Mouse (Mus musculus) cerebellum, adult 2 months (tissue): ENCODE results near the gene Lrrc8a. TPM values are rescaled to one million over a fixed set of nuclear protein-coding genes. Genes with fewer than 3 reads are reported as not detected.

Experiments
- DNase-seq, 2 experiments: peaks; one replicate each; pipeline ENCODE4 v3.0.0; 2021
- H3K27ac ChIP-seq: fragments of 200-500 bp; 2 replicates; pipeline ENCODE4 v1.5.1; 2012; ENCODE audit warnings: low read length, control low read depth, inconsistent platforms; ENCODE audit not compliant: insufficient read depth
- H3K27me3 ChIP-seq: fragments of 200-500 bp; 2 replicates; pipeline ENCODE4 v1.6.1; 2012; ENCODE audit warnings: inconsistent platforms, mild to moderate bottlenecking, low read length, moderate library complexity; ENCODE audit not compliant: control insufficient read depth, insufficient read depth
- H3K4me1 ChIP-seq: fragments of 200-500 bp; 2 replicates; pipeline ENCODE4 v1.6.1; 2011; ENCODE audit warnings: low read length; ENCODE audit not compliant: control insufficient read depth, insufficient read depth
- H3K4me3 ChIP-seq: fragments of 200-500 bp; replicated peaks from 2 replicates; pipeline ENCODE3; 2011; ENCODE audit warnings: mild to moderate bottlenecking, low read depth, low read length, control low read depth; ENCODE audit not compliant: insufficient read depth
- CTCF ChIP-seq: fragments of 200-500 bp; IDR thresholded peaks from 2 replicates; pipeline ENCODE4 v1.5.1; 2011; ENCODE audit warnings: low read depth, mild to moderate bottlenecking, control low read depth, low read length, moderate library complexity, borderline replicate concordance; ENCODE audit not compliant: insufficient read depth
- POLR2A ChIP-seq: fragments of 200-500 bp; IDR thresholded peaks from 2 replicates; pipeline ENCODE4 v1.6.1; 2011; ENCODE audit warnings: low read length, control low read depth, borderline replicate concordance; ENCODE audit not compliant: insufficient read depth
- WGBS: fragments of 180-500 bp; shearing (Covaris S2); methylation state at CpG from one replicate; pipeline ENCODE4 v1.1.7; 2018; 5-methylcytosine and 5-hydroxymethylcytosine counted together
- polyA plus RNA-seq: library from polyadenylated mRNA; depleted of rRNA; stranded (reverse); fragments of >200 nt; gene quantifications from 2 replicates; pipeline ENCODE4 v1.2.3, GENCODE M21; 2012

Gene Lrrc8a
- polyA plus RNA-seq, 1 experiment = 58.0 TPM

DNA sequence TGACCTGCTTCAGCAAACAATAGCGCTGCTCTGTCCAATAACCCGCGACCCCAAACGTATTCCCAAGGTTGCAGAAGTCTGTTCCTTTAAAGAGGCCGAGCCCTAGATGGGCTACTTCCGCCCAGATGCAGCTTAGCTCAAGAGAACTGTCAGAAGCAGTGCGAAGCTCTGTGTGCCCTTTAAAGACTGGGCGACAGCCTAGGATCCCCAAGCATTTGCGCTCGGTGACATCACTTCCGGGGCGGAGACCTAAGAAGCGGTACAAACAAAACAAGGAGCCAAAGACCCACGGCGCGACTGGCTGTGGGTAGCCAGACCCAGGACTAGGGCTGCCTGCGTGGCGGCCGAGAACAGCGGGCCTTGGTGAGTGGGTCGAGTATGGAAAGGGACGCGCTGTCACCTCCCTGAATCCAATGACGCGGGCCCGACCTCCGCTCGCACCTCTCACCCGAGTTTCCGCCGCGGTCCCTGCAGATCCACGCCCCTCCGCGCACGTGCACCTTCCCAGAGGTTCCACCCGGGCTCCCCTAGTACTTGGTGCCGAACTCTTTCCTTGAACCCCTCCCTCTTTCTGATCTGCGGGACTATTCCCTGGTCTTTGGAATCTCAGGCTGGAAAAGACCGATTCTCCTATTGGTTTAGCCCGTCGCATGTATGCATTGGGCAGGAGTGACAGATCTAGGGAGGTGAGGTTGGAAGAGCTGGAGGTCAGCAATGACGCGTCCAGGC is 31.7 kb upstream of the Lrrc8a start, which contains the start of gene Kyat1:
Gene Kyat1 (minus strand): TSS at position 219 of the 729 bp plus-strand sequence.
- WGBS = under 1% methylated on average over 44 of the region's 44 CpGs
- peak; percentile 90; the same call in 1 of the 2 replicates for TF ChIP-seq POLR2A
- TF ChIP-seq CTCF = no peak

GRCm38 (mm10) chr2:30207401-30207800 is 30.1 kb upstream of the Lrrc8a start:
- 85% methylated on average over 4 of the region's 4 CpGs for WGBS

More for the DNA sequence above, 31.7 kb upstream of the Lrrc8a start, which contains the start of gene Kyat1:
- Histone ChIP-seq H3K27ac (peak within 1 kb of the TSS; percentile 37; the same call in 1 of the 2 replicates), H3K4me3 (peak within 1 kb of the TSS; percentile 77), H3K27me3 (no peaks in the 10 kb centered on the region), H3K4me1 (peaks cover 11% of the 10 kb centered on the region)
- peak; percentile 94 for DNase-seq

GRCm38 (mm10) chr2:30207886-30208285 is 29.6 kb upstream of the Lrrc8a start:
- Histone ChIP-seq H3K4me1 (peaks cover 11% of the 10 kb centered on the region), H3K27ac (no peak overlapping the region), H3K4me3 (no peak overlapping the region), H3K27me3 (no peaks in the 10 kb centered on the region)
- no peak for TF ChIP-seq POLR2A
- TF ChIP-seq CTCF = no peak
- WGBS = 69% methylated on average over 5 of the region's 5 CpGs
- DNase-seq = no peak

More at GRCm38 (mm10) chr2:30207401-30207800, 30.1 kb upstream of the Lrrc8a start:
- TF ChIP-seq POLR2A = no peak
- DNase-seq = no peak
- peaks cover 11% of the 10 kb centered on the region for H3K4me1 ChIP-seq
- H3K4me3 ChIP-seq = no peak overlapping the region
- no peak overlapping the region for H3K27ac ChIP-seq
- no peaks in the 10 kb centered on the region for H3K27me3 ChIP-seq

DNA sequence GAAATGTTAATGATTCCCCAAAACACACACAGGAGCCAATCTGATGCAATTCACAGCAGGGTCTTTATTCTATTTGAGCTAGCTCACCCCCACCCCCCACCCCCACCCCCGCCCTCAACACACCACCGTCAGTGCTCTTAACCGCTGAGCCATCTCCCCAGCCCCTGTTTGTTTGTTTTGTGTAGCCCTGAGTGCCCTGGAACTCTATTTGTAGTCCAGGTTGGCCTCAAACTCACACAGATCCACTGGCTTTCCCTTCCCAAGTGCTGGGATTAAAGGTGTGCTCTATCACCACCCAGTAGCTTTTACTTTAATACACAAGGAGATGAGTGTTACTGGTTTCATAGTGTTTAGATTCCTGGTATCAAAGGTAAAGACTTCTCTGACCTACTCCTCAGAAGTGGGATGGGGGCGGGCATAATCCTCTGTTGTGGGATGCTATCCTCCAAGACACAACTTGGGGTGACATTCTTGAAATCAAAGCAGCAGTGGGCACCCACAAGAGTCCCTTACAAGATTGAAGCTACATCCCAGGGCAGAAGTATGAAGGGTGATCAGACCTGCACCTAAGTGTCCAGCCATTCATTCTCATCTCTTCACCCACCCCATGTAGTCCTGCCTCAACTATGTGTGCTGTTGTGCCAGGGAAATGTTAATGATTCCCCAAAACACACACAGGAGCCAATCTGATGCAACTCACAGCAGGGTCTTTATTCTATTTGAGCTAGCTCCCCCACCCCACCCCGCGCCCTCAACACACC is 25.9 kb upstream of the Lrrc8a start:
- no peak for DNase-seq
- H3K4me1 ChIP-seq = peaks cover under 1% of the 10 kb centered on the region; the same call in 1 of the 2 replicates
- no peaks in the 10 kb centered on the region for H3K27me3 ChIP-seq
- TF ChIP-seq CTCF (no peak), POLR2A (no peak)
- no peak overlapping the region for H3K4me3 ChIP-seq
- no peak overlapping the region for H3K27ac ChIP-seq
- WGBS = 71% methylated on average over 6 of the region's 6 CpGs

- TF ChIP-seq POLR2A (no peak), CTCF (no peak)
- no peak overlapping the region for H3K4me3 ChIP-seq
- no peak overlapping the region for H3K27ac ChIP-seq
- 76% methylated on average over 4 of the region's 4 CpGs for WGBS
- no peaks in the 10 kb centered on the region for H3K27me3 ChIP-seq
- no peaks in the 10 kb centered on the region for H3K4me1 ChIP-seq
- DNase-seq = no peak
Observed at GRCm38 (mm10) chr2:30212169-30212545, 25.4 kb upstream of the Lrrc8a start.

DNA sequence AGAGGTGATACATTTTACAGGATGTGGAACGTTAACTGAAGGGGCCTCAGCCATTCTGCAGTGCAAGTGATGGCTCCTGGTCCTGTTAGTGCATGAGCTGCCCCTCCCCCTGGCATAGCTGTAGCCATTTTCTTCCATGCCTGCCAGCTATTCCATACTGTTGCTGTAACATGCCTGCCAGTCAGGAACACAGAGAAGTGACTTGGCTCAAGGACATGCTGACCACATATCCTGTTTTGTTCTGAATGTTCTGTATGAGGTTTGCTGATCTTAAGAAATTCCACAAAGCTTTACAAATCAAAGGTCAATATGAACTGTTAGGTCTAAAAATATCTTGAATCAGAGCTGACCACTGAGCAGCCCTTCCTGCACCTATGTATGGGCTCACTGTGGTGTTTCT is 24.6 kb upstream of the Lrrc8a start:
- TF ChIP-seq POLR2A (no peak), CTCF (no peak)
- DNase-seq = no peak
- H3K4me3 ChIP-seq = no peak overlapping the region
- 79% methylated on average over 1 of the region's 1 CpGs for WGBS
- H3K27me3 ChIP-seq = no peaks in the 10 kb centered on the region
- no peaks in the 10 kb centered on the region for H3K4me1 ChIP-seq
- no peak overlapping the region for H3K27ac ChIP-seq

DNA sequence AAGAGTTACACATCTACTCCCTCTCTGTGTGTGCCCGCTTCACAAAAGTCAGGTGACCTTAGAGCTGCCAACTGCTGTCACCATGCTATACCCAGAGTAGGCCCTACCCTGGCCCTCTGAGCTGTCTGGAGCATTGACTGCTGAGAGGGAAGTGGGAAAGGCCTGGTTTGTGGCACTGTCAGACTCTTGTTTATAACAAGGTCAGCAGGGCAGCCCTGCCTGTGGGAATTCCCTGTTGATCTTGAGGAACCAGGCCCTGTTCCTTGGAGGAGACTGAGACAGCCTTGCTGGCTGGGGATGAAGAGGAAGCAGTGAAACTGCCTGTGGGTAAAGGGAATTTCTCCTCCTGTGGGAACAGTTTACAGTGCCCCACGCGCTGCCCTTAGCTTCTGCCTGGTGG is 22.8 kb upstream of the Lrrc8a start:
- no peak for DNase-seq
- no peak overlapping the region for H3K4me3 ChIP-seq
- WGBS = 87% methylated on average over 3 of the region's 3 CpGs
- H3K4me1 ChIP-seq = no peaks in the 10 kb centered on the region
- no peaks in the 10 kb centered on the region for H3K27me3 ChIP-seq
- H3K27ac ChIP-seq = no peak overlapping the region
- TF ChIP-seq POLR2A (no peak), CTCF (no peak)

GRCm38 (mm10) chr2:30215493-30215892 is 22.0 kb upstream of the Lrrc8a start:
- H3K27me3 ChIP-seq = no peaks in the 10 kb centered on the region
- no peak for TF ChIP-seq POLR2A
- no peak for TF ChIP-seq CTCF
- 74% methylated on average over 6 of the region's 6 CpGs for WGBS
- H3K4me3 ChIP-seq = no peak overlapping the region
- H3K27ac ChIP-seq = no peak overlapping the region
- no peaks in the 10 kb centered on the region for H3K4me1 ChIP-seq
- no peak for DNase-seq
